Mouse (Mus musculus) thymus, postnatal 10 days (tissue): ENCODE results near the gene Syde2.
A peak's percentile ranks its signal among the peaks of the same experiment; 100 is the strongest.
"Not testable (repeated sequence)": the region's sequence is repeated elsewhere in the genome, so short reads cannot be mapped to it uniquely, and the experiment has no call there.

ENCODE experiments used
- DNase-seq, 2 experiments: peaks; one replicate each; pipeline ENCODE4 v3.0.0; 2021; ENCODE audit warnings: low spot score in 2 of 2

Gene Syde2

DNA sequence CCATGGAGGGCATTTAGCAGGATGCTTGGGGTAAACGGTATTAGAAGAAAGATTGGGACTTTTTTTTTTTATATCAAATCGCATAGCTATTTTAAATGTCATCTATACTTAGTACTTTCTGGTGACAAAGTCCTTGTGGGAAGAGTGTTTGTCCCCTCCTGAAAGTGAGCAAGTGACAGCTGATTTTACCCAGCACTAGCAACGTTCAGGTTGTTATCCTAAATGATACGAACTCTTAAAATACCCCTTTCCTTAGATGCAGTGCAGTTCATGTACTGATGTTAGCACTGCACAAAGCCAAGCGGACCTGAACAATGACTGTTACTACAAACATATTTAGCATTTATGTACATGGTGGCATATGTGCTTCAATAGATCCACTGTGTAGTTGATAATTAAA, 20.9 kb upstream of the Syde2 start:
- DNase-seq = no peak

DNA sequence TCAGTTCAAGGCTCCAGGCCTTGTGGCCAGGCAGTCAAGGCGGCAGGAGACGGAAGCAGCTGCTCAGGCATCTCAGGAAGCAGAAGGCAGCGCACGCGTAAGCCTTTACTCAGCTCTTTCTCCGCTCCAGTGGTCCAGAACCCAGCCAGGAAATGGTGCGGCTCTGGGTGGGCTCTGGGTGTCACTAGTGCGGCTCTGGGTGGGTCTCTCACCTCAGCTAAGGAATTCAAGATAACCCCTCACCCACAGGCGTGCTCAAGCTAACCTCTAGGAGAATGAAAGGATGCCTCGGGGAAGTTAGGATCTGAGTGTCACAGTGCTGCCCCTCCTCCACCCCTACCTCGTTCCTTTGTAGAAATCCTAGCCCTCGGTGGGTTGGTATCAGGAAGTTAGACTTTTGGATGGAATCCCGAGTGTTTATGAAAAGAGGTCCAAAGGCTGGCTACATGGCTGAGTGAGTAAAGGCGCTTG, 18.6 kb upstream of the Syde2 start:
- no peak for DNase-seq

DNA sequence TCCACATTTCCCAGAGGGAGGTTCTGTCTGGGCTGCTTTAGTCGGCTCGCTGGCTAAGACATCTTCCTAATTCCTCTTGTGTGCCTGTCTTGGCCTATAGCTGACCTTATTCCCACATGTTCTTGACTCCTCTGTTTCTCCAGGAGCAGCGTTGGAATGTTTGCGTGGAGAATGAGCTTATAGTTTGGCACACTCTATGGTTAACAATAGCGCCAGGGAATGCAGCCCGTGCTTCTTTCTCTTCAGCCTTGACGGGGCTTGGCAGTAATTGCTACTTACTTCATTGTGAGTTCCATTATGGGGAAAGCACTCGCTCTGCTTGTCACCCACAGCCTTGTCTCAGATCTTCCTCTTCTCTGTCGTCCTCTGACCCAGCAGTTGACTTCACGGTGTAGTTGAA, 16.2 kb upstream of the Syde2 start:
- DNase-seq = no peak

DNA sequence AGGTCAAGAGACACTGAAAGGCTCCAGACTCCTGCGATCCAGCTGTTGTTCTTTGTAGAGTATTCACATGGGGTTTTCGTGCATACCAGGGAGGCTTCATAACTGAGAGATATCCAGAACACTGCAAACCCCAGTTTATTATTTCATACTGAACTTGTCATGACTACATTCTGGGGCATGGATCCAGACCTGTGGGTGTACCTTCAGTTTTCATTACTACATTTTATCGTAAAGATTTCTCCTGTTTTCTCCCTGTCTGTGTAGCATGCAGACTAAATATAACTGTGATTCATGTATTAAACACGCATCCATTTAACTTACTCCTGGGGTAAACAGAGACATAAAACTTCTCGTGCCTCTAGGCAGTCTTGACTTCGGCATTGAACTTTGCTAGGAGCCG, 12.7 kb upstream of the Syde2 start:
- DNase-seq = no peak

DNA sequence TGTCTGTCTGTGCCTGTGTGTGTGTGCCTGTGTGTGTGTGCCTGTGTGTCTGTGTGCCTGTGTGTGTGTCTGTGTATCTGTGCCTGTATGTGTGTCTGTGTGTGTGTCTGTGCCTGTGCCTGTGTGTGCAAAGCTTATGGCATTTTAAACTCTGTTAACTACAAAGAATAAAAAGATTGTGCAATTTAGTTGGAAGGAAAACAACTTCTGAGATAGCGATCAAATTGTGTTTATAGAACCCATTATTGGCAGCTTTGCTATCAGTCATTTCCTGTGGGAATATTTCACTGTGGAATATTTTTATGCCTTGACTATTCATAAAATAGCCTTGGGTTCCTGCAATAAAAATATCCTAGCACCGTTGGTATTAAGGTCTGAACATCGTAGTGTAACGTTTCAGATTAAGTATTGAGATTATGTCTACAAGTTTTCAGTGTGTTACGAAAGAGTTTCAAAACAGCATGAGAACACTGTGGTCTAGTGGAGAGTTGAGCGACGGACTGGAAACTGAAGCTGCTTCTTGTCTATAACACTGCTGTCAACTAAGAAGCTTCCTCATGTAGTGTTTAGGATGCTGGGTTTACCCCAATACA, 2.2 kb upstream of the Syde2 start:
- DNase-seq = no peak

DNA sequence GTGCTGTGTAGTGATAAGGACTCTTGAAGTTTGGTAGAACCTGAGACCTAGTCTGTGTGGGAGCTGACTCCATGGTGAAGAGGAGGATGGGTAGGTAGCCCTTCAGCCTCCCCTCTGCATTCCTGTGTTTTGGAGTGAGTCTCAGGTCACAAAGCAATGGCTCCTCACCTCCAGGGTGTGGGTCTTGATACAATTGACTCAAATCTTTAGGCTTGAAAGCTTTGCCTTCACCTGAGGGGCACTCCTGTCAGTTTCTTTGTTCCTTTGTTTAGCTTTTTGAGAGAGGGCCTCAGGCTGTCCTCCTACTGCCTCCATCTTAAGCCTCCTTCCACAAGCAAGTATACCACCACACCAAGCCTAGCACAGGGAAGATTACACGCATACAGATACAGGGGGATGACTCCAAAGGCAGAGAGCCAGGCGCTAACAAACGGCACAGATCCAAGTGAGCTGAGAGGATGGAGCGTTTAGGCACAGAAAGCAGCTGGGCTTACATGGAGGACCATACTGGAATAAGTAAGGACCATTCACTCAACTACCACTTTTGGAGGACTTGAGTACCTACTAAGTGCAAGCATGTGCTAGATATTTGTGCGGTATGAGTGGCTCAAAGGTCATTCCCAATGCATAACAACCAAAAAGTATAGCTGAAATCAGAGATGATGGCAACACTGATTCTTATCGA, 1.2 kb upstream of the Syde2 start:
- DNase-seq = no peak

DNA sequence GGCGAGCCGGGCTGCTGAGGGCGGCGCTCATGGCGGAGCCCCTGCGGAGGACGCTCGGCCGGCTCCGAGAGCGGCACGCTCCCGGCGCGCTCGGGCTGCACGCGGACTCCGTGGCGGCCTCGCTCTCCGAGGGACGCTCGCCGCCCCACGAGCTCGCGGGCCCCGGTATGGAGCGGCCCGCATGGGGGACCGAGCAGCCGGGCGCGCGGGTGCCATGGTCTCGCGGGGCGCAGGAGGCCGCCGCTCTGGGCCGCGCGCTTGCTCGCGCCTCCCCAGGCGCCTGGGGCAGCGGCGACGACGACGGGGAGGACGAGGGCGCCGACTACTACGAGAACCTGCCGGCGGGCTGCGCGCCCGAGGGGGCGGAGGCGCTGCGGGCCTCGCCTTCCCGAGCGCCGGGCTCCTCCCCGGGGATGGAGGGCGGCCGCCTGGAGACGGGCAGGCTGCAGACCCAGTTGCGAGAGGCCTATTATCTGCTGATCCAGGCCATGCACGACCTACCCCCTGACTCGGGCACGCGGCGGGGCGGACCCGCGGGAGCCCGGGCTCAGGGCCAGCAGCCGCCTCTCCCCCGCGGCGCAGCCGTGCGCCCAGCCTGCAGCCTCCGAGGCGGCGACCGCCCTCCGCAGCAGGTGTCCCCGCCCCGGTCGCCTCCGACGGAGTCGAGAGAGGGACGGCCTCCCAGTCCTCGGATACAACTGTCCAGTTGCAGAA, 457 bp downstream of the Syde2 start:
- DNase-seq = peak; percentile 25 to 37

DNA sequence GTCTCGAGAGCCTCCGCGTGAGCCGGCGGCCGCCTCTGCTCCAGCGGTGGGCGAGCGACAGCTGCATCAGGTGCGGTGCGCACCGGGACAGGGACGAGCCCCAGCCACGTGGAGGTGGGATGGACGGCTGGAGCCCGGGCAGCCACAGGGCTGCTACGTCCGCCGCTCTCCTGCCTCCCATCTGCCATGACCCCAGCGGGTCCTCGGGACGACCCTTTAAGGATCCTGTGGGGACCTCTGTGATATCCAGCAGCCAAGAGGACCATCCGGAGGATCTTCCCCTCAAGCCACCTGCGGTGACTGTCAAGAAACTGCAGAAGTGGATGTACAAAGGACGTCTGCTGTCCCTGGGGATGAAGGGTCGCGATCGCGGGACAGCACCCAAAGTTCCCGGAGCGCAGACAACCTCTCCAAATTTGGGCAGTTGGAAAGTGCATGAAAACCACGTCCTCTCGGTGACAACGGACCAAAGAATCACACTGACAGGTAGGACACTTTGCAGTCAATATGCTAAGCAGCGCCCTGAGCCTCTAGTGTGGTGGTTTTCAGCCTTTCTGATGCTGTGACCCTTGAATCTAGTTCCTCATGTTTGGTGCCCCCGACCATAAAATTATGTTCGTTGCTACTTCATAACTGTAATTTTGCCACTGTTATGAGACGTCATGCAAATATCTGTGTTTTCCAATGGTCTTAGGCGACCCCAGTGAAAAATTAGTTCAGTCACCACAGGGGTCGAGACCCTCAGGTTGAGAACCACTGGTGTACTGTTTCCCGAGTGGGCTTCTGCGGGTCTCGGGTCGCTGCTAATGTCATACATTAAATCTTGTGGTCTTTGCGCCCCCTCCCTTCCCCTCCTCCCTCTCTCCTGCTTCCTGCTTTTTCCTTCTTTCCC, 1.3 kb downstream of the Syde2 start:
- DNase-seq = no peak

DNA sequence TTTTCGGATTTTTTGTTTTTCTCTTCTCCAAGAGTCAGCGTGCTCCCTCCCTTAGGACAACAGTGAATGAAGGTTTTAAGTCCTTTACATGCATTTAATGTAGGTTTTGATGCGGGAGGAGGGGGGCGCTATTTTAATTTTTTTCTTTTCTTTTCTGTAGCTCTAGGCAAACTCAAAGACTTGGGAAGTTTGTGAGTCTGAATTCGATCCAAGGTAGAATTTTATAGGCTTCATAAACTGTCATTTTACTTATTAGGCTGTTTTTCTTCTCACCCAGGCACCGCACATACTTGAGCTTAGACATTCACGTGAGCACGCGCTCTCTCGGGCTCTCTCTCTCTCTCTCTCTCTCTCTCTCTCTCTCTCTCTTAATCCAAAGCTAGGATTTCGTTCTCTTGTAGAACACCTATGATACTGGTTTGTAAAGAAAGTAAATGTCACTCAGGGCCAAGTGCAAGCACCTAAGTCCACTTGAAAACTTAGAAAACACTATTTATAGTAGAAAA, 2.0 kb downstream of the Syde2 start:
- no peak for DNase-seq

DNA sequence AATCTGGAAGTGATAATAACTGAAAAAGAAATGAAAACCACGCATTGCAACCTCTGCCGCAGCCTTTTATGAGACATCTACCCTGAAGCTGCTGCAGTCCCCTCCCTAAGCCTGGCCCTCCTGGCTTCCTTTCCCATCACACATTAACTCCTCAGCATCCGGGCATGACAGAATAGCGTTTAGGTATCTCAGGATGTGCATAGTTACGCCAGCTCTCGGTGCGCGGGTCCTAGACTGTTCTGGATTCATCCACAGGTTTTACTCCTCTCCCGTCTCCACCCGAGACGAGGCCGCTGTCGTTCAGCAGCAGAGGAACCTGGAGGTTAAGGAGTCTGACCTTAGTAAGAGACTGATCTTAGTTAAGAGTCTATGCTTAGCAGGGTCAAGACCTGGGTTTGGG, 3.5 kb downstream of the Syde2 start:
- no peak for DNase-seq

DNA sequence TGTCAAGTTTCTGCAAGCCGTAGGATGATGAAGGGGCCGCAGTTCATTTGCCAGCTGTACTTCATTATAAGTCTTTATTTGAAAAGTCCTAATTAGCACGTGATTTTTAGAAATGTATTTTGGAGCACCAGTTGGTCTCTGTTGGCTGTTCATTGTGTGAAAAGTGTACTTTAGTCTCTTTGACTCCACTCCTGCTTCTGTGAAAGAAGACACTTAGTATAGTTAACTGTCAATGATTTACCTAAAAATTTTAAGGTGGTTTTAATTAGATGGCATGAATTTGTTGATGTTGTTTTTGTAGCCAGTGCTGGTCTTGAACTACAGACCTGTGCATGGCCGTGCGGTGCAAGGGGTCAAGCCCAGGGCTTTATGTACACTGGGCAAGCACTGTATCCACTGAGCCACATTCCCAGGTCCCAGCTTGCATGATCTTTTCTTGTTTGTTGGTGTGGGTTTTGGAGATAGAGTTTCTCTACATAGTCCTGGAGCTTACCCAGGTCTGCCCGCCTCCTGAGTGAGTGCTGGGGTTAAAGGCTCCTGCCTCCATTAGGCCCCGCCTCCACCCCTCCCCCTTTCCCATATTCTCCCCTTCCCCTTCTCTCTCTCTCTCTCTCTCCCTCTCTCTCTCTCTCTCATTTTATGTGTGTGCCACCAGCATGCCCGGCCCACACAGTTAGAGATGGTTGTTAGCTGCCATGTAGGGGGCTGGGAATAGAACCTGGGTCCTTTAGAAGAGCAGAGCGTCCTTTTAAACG, 4.5 kb downstream of the Syde2 start:
- DNase-seq = no peak

DNA sequence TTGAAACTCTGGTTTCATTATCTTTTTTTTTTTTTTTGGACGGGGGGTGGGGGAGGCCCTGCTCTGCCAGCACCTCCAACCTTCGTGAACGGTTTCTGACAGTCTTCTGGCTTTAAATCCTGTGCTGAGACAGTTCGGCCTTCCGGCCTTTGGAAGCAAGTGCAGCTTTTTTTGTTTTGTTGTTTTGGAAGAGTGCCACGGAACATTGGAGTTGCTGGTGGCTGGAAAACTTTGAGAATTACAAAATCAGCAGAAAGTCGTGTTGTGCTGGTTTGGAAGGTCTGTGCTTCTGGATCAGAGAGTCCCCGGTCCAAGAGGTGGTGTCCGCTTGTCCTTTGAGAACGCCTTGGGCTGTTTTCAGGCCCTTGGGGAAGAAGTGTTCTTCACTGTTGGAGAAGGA, 5.1 kb downstream of the Syde2 start:
- DNase-seq = no peak

DNA sequence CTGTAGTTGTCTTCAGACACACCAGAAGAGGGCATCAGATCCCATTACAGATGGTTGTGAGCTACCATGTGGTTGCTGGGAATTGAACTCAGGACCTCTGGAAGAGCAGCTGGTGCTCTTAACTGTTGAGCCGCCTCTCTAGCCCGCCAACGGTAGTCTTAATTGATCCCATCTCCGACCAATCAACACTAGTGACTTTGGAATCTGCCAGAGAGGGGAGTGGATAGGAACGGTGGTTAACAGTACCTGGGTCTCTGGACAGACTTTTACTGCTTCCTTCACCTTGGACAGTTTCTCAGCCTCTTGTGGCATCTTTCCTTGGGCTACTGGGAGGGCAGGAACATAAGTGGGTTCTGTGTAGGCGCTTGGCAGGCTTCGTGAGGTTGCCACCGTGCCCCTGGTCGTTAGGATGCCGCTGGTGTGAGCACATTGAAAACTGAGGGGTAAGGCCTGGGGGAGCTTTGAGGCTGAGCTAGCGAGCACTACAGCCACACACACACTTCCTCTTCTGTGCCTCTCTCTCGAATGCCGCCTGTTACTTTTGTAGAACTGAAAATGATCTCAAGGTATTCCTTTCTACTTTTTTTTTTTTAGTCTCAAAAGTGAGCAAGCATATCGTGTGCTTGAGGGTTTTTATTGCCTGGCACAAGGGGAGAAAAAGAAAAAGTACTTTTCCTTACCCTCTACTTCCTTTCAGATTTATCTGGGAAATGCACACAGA, 6.0 kb downstream of the Syde2 start:
- DNase-seq = no peak

DNA sequence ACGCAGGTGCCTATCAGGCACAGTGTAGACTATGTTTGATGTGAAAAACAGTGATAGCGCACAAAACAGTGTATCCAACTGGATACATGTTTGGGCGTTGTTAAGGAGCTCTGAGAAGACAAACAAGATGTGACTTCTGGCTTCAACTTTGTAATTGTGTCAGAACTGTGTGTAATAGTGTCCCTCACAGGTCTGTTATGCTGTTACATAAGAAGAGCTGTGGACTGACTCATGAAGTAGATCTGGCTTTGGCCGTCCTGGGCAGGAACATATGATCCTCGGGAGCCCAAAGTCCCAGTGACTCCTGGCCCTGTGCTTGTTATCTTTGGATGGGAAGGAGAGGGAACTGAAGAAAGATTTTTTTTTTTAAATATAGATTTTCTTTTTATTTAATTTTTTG, 7.8 kb downstream of the Syde2 start:
- DNase-seq = no peak

DNA sequence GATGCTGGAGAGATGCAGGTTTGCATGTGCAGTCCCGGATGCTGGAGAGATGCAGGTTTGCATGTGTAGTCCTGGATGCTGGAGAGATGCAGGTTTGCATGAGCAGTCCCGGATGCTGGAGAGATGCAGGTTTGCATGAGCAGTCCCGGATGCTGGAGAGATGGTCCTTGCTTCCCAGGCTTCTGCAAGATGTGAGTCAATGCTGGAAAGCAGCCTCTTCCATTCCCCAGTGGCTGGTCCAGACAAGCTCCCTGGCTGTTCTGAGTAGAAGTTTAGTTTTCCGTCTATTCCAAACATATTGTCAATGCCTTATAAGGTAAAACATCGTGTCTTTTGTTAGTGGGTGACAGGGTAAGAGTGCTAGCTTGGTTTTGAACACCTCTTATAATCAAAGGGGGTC, 8.9 kb downstream of the Syde2 start:
- not testable (repeated sequence) for DNase-seq

DNA sequence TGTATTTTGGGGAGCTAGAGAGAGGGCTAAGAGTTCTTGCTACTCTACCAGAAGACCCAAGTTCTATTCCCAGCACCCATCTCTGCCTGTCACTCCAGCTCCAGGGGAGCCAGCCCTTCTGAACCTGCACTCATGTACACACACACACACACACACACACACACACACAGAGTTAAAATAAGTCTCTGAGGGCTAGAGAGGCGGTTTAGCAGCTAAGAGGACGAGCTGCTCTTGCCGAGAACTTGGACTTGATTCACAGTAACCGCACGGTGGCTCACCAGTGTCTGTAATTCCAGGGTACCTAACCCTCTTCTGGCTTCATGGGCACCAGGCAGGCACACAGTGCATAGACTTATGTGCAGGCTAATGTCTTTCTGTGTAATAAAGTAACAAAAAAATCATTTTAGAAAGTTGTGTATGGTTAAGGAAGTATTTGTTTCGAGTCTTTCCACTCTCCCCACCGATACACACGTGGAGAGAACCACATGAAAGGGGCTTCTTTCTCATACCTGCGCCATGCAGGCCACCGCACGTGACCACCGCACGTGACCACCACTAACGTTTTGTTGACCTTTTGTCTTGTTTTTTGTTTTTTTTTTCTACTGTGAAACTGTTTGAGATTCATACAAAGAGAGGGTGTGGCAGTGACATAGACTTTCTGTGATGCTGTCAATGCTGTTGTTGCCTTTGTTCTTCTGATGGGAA, 16.8 kb downstream of the Syde2 start:
- no peak for DNase-seq

DNA sequence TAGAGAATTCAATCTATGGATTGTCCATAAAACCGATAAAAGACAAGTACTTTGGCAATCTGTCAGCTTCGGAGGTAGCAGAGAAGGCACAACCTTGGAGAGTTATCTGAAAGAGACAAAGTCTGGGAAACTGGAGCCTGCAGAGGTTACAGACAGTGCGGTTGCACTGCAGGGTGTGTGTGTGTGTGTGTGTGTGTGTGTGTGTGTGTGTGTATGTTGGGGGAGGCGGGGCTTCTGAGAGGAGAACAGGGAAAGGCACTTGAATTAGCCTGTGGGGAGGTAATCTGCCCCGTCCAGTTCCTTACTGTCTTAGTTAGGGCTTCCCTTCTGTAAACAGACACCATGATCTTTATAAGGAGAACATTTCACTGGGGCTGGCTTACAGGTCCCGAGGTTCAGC, 20.2 kb downstream of the Syde2 start:
- no peak for DNase-seq

DNA sequence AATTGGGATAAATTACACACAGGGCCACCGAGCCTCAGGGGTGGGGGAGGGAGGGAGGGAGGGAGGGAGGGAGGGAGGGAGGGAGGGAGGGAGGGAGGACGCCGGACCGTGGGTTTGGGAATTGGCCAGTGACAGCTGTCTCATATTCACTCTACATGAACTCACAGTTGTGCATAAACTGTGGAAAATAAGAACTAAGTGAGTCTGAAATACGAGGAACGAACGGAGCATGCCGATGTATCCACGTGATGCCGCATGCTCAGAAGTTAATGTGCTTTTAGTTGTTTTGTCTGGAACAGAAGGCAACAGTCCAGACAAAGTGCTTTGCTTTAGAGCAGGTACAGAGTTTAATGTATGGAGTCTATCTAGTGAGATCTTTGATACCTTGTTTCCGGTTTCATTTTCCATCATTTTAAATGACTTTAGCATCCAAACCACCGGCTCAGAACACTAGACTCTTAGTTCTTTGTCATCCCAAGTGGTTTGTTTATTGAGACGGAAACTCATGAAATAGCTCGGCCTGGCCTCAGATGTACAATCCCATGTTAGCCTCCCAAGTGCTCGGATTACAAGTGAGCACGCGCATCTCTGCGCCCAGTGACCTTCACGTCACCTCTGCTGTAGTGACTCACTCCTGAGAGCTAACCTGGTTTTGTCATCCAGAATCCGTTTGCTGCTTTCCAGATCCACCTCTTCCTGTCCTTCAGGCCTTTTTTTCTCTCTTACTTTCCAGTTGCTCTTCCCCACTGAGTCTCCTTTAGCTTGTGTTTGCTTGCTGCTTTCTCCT, 22.4 kb downstream of the Syde2 start:
- no peak for DNase-seq

DNA sequence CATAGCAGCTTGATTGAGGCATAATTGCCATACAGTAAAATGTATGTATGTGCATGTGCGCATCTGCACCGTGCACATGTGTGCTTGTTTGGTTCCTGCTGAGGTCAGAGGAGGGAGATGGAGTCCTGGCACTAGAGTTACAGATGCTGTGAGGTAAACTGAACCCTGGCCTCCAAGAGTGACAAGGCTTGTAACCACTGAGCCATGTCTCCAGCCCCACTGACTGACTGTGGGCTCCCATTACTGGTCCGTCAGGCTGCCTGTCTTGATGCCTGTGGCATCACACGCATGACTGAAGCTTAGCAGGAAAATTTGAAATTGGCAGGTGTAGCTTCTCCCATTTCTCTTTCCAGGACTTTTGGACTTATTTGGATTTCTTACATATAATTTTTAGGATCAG, 23.1 kb downstream of the Syde2 start:
- no peak for DNase-seq
